Mouse (Mus musculus) hindbrain, embryonic 15.5 days (tissue): Measurements from ENCODE around the gene Adcyap1r1. TPM values are rescaled to one million over a fixed set of nuclear protein-coding genes. Genes with fewer than 3 reads are reported as not detected.

Experiments
- ATAC-seq: fragments of 200-750 bp; cut with Nextera tagmentation; 2 replicates; pipeline ENCODE4 v1.8.0; 2017; ENCODE audit warnings: low read depth, moderate number of reproducible peaks, moderate TSS enrichment; ENCODE audit not compliant: low FRiP score
- H3K27ac ChIP-seq: fragments of 300-500 bp; sonication (generic); replicated peaks from 2 replicates; pipeline ENCODE4 v1.5.1; 2015; ENCODE audit warnings: mild to moderate bottlenecking, inconsistent platforms
- H3K27me3 ChIP-seq: fragments of 300-500 bp; sonication (generic); 2 replicates; pipeline ENCODE4 v1.6.1; 2015; ENCODE audit warnings: control low read depth, inconsistent platforms
- H3K36me3 ChIP-seq: fragments of 300-500 bp; sonication (generic); 2 replicates; pipeline ENCODE4 v1.6.1; 2015; ENCODE audit warnings: control low read depth, inconsistent platforms
- H3K4me1 ChIP-seq: fragments of 300-500 bp; sonication (generic); replicated peaks from 2 replicates; pipeline ENCODE4 v1.6.1; 2015; ENCODE audit warnings: control low read depth, inconsistent platforms
- H3K4me2 ChIP-seq: fragments of 300-500 bp; sonication (generic); 2 replicates; pipeline ENCODE4 v1.6.1; 2015; ENCODE audit warnings: moderate library complexity, mild to moderate bottlenecking, inconsistent platforms
- H3K4me3 ChIP-seq: fragments of 300-500 bp; sonication (generic); 2 replicates; pipeline ENCODE4 v1.5.1; 2015; ENCODE audit warnings: mild to moderate bottlenecking, inconsistent platforms
- H3K9ac ChIP-seq: fragments of 300-500 bp; sonication (generic); 2 replicates; pipeline ENCODE4 v1.6.1; 2015; ENCODE audit warnings: inconsistent platforms
- H3K9me3 ChIP-seq: fragments of 300-500 bp; sonication (generic); 2 replicates; pipeline ENCODE4 v1.6.1; 2016; ENCODE audit warnings: control low read depth, inconsistent platforms
- WGBS: fragments of 180-500 bp; shearing (Covaris S2); methylation state at CpG from one replicate; pipeline ENCODE4 v1.1.7; 2015; 5-methylcytosine and 5-hydroxymethylcytosine counted together
- polyA plus RNA-seq: library from polyadenylated mRNA; unstranded; fragments of >200 nt; fragmentation: Nextera tagmentation; extraction: Ambion mirVana; gene quantifications from 2 replicates; pipeline ENCODE4 v1.2.1, GENCODE M21; 2015

The Adcyap1r1 gene
- polyA plus RNA-seq, 1 experiment from 2014 or later = 64.1 TPM

- ATAC-seq = no peak
- Histone ChIP-seq H3K4me2 (no peak overlapping the region), H3K4me1 (peaks cover 30% of the 10 kb centered on the region), H3K9ac (no peak overlapping the region), H3K27me3 (no peaks in the 10 kb centered on the region), H3K36me3 (no peaks in the 10 kb centered on the region), H3K27ac (no peak overlapping the region), H3K4me3 (no peak overlapping the region), H3K9me3 (no peaks in the 10 kb centered on the region)
These were observed 19.7 kb upstream of the Adcyap1r1 start for GRCm38 (mm10) chr6:55432121-55432520.

- ATAC-seq = peak; percentile 68
- Histone ChIP-seq H3K36me3 (no peaks in the 10 kb centered on the region), H3K4me2 (no peak overlapping the region), H3K9me3 (no peaks in the 10 kb centered on the region), H3K9ac (no peak overlapping the region), H3K4me1 (peaks cover 30% of the 10 kb centered on the region), H3K27me3 (no peaks in the 10 kb centered on the region), H3K27ac (peak overlapping the region; percentile 58), H3K4me3 (no peak overlapping the region)
- WGBS = 15% methylated on average over 3 of the region's 3 CpGs
These were observed 17.4 kb upstream of the Adcyap1r1 start for GRCm38 (mm10) chr6:55434360-55434759.

- WGBS = 24% methylated on average over 8 of the region's 8 CpGs
- Histone ChIP-seq H3K27me3 (no peaks in the 10 kb centered on the region), H3K27ac (peak overlapping the region; percentile 58), H3K36me3 (no peaks in the 10 kb centered on the region), H3K4me3 (no peak overlapping the region), H3K4me1 (peaks cover 30% of the 10 kb centered on the region), H3K4me2 (no peak overlapping the region), H3K9ac (no peak overlapping the region), H3K9me3 (no peaks in the 10 kb centered on the region)
- ATAC-seq = peak; percentile 87
These were observed 16.3 kb upstream of the Adcyap1r1 start for GRCm38 (mm10) chr6:55435266-55436159.

- H3K27ac ChIP-seq = no peak overlapping the region
- H3K4me2 ChIP-seq = no peak overlapping the region
- 57% methylated on average over 3 of the region's 3 CpGs for WGBS
- H3K9me3 ChIP-seq = no peaks in the 10 kb centered on the region
- peaks cover 30% of the 10 kb centered on the region for H3K4me1 ChIP-seq
- H3K4me3 ChIP-seq = no peak overlapping the region
- H3K36me3 ChIP-seq = no peaks in the 10 kb centered on the region
- no peak for ATAC-seq
- H3K27me3 ChIP-seq = no peaks in the 10 kb centered on the region
- H3K9ac ChIP-seq = no peak overlapping the region
These were observed 13.9 kb upstream of the Adcyap1r1 start for GRCm38 (mm10) chr6:55437919-55438318.

GRCm38 (mm10) chr6:55438837-55439236, 12.9 kb upstream of the Adcyap1r1 start:
- Histone ChIP-seq H3K4me2 (no peak overlapping the region), H3K9me3 (no peaks in the 10 kb centered on the region), H3K4me1 (peaks cover 33% of the 10 kb centered on the region), H3K36me3 (no peaks in the 10 kb centered on the region), H3K27ac (no peak overlapping the region), H3K9ac (no peak overlapping the region), H3K4me3 (no peak overlapping the region), H3K27me3 (no peaks in the 10 kb centered on the region)
- no peak for ATAC-seq
- 61% methylated on average over 2 of the region's 2 CpGs for WGBS

GRCm38 (mm10) chr6:55443927-55444688, 7.7 kb upstream of the Adcyap1r1 start:
- Histone ChIP-seq H3K4me2 (no peak overlapping the region), H3K9me3 (no peaks in the 10 kb centered on the region), H3K9ac (no peak overlapping the region), H3K36me3 (no peaks in the 10 kb centered on the region), H3K4me3 (no peak overlapping the region), H3K4me1 (peaks cover 15% of the 10 kb centered on the region), H3K27me3 (no peaks in the 10 kb centered on the region), H3K27ac (peak overlapping the region; percentile 81)
- ATAC-seq = peak; percentile 92
- 9% methylated on average over 2 of the region's 2 CpGs for WGBS

GRCm38 (mm10) chr6:55444721-55445120, 7.1 kb upstream of the Adcyap1r1 start:
- ATAC-seq = peak; percentile 15
- 30% methylated on average over 4 of the region's 4 CpGs for WGBS

GRCm38 (mm10) chr6:55448199-55448598, 3.6 kb upstream of the Adcyap1r1 start:
- H3K4me1 ChIP-seq = peaks cover 28% of the 10 kb centered on the region
- WGBS = 69% methylated on average over 9 of the region's 9 CpGs

More at GRCm38 (mm10) chr6:55444721-55445120, 7.1 kb upstream of the Adcyap1r1 start:
- H3K9me3 ChIP-seq = no peaks in the 10 kb centered on the region
- peak overlapping the region; percentile 81 for H3K27ac ChIP-seq
- no peaks in the 10 kb centered on the region for H3K27me3 ChIP-seq
- no peak overlapping the region for H3K4me3 ChIP-seq
- no peak overlapping the region for H3K4me2 ChIP-seq
- H3K9ac ChIP-seq = no peak overlapping the region
- peaks cover 15% of the 10 kb centered on the region for H3K4me1 ChIP-seq
- H3K36me3 ChIP-seq = no peaks in the 10 kb centered on the region

GRCm38 (mm10) chr6:55448976-55449678, 2.7 kb upstream of the Adcyap1r1 start:
- no peaks in the 10 kb centered on the region for H3K9me3 ChIP-seq
- H3K27ac ChIP-seq = no peak overlapping the region
- peaks cover 31% of the 10 kb centered on the region for H3K4me1 ChIP-seq
- no peaks in the 10 kb centered on the region for H3K36me3 ChIP-seq
- no peak overlapping the region for H3K9ac ChIP-seq
- 67% methylated on average over 8 of the region's 8 CpGs for WGBS
- no peak overlapping the region for H3K4me2 ChIP-seq
- no peaks in the 10 kb centered on the region for H3K27me3 ChIP-seq
- no peak overlapping the region for H3K4me3 ChIP-seq
- ATAC-seq = no peak

More at GRCm38 (mm10) chr6:55448199-55448598, 3.6 kb upstream of the Adcyap1r1 start:
- ATAC-seq = no peak
- Histone ChIP-seq H3K4me3 (no peak overlapping the region), H3K27me3 (no peaks in the 10 kb centered on the region), H3K9ac (no peak overlapping the region), H3K36me3 (no peaks in the 10 kb centered on the region), H3K9me3 (no peaks in the 10 kb centered on the region), H3K27ac (no peak overlapping the region), H3K4me2 (no peak overlapping the region)

- under 1% methylated on average over 24 of the region's 24 CpGs for whole genome bisulfite sequencing
- Histone ChIP-seq H3K27me3 (no peaks in the 10 kb centered on the region), H3K9ac (peak overlapping the region; percentile 96), H3K4me1 (peaks cover 55% of the 10 kb centered on the region), H3K4me2 (peak overlapping the region; percentile 71), H3K36me3 (no peaks in the 10 kb centered on the region; the same call in 1 of the 2 replicates), H3K9me3 (no peaks in the 10 kb centered on the region), H3K27ac (peak overlapping the region; percentile 93), H3K4me3 (peak overlapping the region; percentile 73)
- no peak for ATAC-seq
These were observed 603 bp downstream of the Adcyap1r1 start for GRCm38 (mm10) chr6:55452381-55452780.

GRCm38 (mm10) chr6:55453548-55453947, 1.8 kb downstream of the Adcyap1r1 start:
- no peaks in the 10 kb centered on the region; the same call in 1 of the 2 replicates for H3K36me3 ChIP-seq
- peak overlapping the region; percentile 93 for H3K27ac ChIP-seq
- H3K9ac ChIP-seq = peak overlapping the region; percentile 96
- no peaks in the 10 kb centered on the region for H3K27me3 ChIP-seq
- H3K9me3 ChIP-seq = no peaks in the 10 kb centered on the region
- 25% methylated on average over 1 of the region's 1 CpGs for WGBS
- no peak for ATAC-seq
- peak overlapping the region; percentile 71 for H3K4me2 ChIP-seq
- H3K4me3 ChIP-seq = peak overlapping the region; percentile 73
- H3K4me1 ChIP-seq = peaks cover 64% of the 10 kb centered on the region
